Mouse (Mus musculus) gonadal fat pad, adult 2 months (tissue): ENCODE results near the gene Rab11fip4. TPM values are rescaled to one million over a fixed set of nuclear protein-coding genes. Genes with fewer than 3 reads are reported as not detected.

Experiments
- DNase-seq: peaks from one replicate; pipeline ENCODE4 v3.0.0-alpha.2; 2012; ENCODE audit warnings: low read depth
- polyA plus RNA-seq: library from polyadenylated mRNA; depleted of rRNA; stranded (reverse); fragments of >200 nt; gene quantifications from 2 replicates; pipeline ENCODE4 v1.2.3, GENCODE M21; 2012

Gene Rab11fip4
- polyA plus RNA-seq, 1 experiment, result 69.4 TPM

DNA sequence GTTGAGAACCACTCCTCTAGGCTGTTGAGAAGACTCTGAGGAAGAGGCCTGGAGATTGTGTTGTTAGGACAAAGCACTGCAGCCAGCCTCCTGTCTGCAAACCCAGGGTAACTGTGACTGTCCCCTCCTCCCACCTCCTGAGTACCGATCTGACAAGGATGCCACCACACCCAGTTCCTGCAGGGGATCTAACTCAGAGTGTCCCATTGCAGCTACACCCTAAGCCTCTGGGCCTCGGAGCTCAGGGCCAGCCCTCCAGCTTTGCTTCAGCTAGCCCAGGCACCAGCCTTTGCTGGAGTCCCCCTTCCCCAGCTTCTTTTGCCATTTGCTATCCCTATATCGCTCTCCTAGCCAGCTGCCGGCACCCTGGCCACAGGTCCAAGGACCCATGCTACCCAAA is 22.7 kb downstream of the Rab11fip4 start:
- DNase-seq, result no peak

DNA sequence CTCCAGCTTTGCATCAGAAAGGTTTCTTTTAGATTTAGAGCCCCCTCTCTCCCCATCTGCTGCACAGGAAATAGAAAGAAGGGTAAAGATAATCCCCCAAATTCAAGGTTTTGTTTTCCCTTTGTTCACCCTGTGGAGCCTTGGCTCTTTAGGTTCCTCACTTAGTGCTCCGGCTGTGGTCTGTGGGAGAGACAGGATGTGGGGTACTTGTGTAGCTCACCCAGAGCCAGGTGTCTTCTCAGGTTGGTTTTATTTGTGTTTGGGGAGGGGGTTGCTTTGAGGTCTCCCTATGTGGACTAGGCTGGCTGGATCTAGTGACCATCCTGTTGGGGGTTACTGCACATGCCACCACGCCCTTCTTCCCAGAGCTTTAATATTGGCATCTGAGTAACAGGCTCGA is 23.9 kb downstream of the Rab11fip4 start:
- no peak for DNase-seq

DNA sequence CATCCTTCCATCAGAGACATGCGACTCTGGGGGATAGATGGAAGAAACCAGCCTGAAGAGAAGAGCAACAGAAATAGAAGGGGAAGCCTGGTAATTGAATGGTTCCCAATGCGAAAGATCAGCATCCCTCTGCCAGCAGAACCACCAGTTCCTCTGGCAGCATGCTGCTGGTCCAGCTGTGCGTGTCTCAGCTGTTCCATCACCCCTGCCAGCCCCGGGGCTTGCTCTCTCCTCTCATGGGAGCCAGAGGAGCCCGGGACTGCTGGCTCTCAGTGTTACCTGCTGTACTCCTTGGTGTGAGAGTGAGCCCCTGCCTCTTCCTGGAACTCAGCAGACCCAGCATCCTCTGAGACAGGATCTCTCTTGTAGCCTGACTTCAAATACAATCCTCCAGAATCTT is 24.9 kb downstream of the Rab11fip4 start:
- no peak for DNase-seq

DNA sequence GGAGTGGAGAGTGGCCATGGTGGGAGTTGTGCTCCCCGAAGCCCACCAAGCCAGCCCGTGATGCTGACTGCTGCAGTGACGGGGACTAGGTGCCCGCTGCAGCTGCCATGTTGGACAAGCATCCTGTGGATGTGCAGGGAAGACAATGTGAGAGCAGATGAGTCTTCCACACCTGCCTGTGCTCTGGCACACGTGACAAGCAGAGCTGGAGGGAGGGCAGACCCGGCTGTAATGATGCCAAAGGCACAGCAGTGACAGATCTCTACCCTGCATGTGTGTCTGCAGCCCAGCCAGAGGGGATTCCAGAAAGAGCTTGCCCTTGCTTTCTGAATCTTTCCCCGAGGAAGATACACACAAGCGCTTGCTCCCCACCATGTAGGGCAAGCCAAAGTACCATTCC is 27.0 kb downstream of the Rab11fip4 start:
- no peak for DNase-seq

DNA sequence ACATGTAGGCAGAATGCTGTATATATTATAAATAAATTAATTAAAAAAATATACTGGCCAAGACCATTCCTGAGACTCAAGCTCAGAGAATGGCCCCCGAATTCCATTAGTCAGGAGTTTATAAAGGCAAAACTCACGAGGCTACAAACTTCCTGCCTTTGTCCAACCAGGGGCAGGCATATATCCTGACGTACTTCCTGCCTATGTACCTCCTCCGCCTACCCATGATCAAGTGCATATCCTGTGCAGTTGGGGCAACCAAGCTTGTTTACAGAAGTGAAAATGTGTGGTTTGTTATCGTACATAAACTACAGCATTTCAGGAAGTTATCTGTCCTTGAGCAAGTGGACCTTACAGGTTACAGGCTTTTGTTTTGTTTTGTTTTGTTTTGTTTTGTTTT is 32.0 kb downstream of the Rab11fip4 start:
- no peak for DNase-seq

DNA sequence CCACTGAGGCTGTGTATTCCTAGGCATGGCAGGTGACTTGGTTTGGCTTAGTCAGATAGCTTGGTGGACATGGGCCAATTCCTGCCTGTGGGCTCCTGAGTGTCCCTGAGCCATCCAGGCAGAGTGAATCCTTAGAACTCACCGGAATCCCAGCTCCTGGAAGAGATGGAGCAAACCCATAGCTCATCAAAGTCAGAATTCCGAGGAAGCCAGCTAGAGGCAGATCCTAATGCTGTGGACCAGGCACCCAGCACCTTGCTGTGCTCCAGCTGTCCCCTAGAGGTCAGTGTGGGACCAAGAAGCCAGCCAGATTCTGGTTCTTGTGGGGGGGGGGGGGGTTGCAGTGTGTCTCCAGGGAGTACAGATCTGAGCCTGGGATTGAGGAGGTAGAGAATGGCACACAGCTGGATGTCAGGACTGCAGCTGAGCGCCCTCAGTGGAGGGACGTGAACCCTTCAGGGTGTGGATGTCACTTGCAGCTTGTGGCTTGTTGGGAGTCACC is 33.8 kb downstream of the Rab11fip4 start:
- DNase-seq, result no peak

DNA sequence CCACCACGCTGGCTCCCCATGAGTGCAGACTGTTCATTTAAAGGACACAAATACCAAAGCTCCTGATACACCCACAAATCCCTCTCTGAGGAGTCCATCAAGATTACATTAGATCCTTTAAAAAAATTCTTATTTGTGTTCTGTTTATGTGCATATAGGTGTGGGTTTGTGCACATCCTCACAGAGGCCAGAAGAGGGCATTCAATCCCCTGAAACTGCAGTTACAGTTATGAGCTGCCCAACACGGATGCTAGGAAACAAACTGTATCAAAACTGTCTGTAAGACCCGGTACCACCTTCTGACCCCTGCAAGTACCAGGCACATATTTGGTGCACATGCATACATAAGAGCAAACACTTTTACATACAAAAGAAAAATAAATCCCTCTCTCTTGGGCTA is 37.7 kb downstream of the Rab11fip4 start:
- no peak for DNase-seq

DNA sequence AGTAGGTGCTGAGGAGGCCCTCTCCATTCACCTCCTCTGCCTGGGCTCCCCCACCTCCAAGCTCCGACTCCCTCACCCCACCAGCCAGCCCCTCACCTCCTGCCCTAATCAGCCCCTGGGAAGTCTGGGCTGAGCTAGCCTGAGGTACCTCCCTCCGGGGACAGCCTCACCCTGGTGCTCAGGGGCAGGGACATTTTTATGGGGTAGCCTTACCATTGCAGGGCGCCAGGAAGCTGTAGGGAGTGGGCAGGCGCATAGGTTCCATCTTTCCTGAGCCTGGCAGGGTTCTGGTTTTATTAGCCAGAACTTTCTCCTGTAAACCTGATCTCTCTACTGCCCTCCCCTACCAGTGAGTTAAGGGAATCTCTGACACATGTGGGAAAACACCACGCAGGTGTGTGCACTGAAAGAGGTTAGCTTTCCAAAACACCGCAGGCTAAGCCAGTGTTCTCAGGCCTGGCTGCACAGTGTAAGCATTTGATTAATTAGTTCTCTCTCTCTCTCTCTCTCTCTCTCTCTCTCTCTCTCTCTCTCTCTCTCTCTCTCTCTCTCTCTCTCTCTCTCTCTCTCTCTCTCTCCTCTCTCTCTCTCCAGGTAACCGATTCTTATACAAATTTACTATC is 38.9 kb downstream of the Rab11fip4 start:
- DNase-seq, result no peak

DNA sequence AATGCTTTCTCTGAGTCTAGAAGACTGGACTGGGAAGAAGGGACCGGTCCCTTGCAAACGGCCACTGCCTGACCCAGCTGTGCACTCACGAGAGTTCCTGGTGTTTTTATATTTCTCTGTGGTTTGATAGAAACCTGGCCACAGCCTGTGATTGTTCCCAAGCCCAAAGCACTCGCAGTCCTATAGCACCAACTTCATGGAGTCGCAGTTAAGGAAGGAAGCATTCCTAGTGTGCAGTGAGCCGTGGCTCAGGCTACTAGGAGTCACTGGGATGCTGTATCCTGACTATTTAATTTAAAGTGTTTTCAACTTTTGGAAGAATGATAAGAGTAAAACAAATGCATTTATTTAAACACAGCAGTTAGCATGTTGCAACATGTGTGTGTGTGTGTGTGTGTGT is 39.5 kb downstream of the Rab11fip4 start:
- no peak for DNase-seq

DNA sequence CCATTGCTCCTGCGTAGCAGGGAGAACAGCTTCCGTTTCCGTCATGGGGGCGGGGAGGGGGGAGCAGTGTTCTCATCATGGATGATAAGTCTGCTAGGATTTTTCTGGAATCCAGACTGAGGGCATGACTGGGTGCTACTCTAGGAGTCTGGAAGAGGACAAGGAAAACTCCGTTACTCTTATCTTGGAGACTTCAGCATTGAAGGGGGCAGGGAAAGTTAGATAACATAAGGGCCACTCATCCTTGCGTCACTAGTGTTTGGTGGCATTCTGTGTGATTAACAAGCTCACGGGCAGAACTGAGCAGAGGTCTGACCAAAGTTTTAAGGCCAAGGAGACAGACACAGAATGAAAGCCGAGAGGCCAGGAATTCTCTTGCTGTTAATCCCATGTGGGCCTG is 42.4 kb downstream of the Rab11fip4 start:
- no peak for DNase-seq

DNA sequence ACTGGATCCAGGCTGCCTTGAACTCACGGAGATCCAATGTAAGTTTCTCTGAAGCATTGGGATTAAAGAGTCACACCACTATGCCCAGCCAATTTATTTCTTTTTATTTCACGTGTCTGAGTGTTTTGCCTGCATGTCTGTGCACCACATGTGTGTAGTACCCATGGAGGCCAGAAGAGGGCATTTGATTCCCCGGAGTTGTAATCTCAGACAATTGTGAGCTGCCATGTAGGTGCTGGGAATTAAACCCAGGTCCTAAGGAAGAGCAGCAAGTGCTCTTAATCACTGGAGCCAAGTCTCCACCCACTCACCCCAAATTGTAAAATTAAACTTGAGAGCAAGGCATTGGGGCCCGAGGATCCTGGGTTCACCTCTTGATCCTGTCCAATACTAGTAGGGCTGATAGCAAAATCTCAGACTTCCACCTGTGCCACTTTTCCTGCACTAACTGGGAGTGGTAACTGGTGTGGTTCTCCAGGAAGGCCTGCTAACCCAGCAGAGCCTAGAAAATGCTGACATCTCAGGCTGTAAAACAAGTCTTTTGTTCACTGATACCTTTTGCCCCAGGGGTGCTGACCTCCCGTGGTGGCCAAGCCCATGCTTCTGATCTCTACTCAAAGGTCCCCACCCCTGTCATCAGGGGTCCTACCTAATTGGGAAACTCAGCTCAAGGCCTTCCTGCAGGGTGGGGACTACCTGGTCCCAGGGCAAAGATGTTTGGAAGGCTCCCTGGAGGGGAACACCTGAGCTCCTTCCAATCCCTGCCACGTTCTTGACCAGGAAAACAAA is 44.8 kb downstream of the Rab11fip4 start:
- DNase-seq, result no peak

DNA sequence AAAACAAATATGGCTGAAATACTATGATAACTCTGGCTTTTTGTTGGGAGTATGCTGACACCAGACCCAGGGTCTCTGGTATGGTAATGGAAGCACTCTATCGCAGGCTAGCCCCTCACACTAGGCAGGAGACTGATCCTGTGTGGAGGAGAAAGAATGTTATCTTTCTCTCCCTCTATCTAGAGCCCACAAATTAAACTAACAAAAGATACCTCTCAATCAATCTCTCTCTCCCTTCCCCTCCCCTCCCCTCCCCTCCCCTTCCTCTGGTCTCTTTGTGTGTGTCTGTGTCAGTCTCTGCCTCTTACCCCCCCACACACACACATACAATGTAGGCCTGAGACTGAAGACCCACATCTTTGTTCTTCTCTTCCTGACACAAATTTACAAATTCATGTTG is 45.5 kb downstream of the Rab11fip4 start:
- no peak for DNase-seq

DNA sequence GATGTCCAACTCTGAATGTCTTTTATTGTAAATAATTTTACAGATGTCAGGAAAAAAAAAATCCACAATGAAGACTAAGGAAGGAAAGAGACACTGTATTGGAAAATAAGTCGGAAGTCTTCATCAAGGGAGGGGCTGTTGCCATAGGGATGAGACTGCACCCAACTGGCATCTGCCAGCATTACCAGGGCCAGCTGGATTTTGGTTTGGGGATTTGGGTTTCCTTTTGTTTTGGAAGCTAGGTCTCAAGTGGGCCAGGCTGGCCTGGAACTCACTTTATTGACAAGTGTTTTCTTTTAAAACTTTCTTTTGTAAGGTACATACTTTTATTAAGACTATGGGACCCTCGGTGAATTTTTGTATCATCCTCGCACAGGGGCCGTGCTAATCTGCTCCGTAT is 47.7 kb downstream of the Rab11fip4 start:
- DNase-seq, result no peak

DNA sequence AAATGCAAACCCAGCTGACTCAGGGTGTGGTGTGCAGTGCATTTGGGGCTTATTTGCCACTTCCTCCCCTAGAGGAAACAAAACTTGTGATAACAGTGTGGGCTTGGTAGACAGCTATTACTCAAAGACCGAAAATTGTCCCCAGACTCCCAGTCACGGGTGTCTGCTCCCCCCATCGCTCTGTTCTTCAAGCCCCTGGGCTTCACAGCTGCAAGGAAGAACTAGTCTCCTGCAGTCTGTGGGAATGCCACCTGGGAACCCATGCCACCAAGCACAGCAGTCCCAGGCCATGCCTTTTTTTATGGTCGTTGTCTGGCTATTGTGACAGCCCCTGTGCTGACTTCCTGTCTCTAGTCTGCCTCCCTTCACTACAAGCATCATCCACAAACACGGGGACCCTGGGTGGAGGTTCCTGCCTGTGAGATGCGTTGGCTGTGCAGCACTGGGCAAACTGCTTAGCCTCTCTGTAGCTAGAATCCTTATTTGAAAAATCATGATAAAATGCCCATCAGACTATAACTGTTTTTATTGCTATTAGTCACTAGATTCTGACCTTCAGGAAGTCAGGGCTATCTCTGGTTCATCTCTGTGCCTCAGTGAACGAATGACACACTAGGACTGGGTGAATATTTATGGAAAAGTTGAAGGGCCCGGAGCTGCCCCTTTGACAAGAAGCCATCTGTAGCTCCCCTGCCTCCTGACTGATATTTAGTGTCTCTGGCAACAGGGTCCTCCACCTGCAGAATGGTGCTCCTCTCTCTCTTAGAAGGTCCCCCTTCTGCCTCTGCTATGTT is 50.1 kb downstream of the Rab11fip4 start:
- no peak for DNase-seq

DNA sequence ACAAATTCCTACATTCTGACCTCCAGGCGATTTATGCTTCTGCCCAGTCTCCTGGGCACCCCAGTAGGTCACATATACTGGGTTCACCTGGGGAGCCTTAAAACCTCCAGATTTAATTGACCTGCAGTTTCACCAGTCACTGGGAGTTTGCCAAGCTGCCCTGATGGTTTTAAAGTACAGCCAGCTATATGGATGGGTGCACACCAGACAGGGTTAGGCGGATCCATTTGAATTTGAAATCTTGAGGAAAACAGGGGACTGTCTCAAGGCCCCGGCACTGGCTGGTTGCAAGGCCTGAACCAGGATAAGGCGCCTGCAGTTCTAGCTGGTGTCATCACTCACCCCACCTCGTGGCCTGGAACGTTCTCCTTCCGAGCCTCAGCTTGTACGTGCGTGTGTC is 52.7 kb downstream of the Rab11fip4 start:
- no peak for DNase-seq

DNA sequence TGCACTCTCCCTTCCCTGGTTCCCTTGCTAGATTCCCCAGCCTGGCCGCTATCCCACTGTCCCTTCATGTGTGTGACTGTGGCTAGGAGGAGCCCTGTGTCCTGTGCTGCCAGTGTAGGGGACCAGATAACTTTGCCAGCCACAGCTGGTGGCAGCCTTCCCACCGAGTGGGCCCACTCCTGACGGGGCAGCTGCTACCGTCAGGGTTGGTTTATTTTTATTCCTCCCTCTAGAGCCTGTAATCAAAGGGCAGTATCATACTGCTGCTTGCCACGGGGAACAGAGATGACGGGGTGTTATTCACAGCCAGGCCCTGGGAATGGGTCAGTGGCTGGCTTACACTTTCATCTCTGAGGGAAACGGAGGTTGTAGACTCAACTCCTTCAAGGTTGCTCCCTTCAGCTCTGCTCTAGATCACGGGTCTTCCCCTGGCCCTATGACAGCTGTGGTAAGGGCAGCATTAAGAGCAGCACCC is 53.7 kb downstream of the Rab11fip4 start:
- no peak for DNase-seq

DNA sequence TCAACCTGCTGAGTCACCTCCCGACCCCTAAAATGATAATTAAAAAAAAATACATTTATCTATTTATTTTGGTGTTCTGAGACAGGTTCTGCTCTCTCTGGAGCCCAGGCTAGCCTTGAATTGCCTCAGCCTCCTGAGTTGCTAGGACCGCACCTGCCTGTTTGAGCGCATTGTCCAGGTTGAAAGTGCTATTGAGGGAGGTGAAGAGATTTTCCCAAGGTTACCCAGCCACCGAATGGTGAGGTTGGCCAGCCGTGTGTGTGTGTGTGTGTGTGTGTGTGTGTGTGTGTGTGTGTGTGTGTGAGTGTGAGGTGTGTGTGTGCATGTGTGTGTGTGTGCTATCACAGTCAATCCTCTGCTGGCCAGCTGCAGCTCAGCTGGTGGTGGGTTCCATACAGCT is 55.0 kb downstream of the Rab11fip4 start:
- no peak for DNase-seq

DNA sequence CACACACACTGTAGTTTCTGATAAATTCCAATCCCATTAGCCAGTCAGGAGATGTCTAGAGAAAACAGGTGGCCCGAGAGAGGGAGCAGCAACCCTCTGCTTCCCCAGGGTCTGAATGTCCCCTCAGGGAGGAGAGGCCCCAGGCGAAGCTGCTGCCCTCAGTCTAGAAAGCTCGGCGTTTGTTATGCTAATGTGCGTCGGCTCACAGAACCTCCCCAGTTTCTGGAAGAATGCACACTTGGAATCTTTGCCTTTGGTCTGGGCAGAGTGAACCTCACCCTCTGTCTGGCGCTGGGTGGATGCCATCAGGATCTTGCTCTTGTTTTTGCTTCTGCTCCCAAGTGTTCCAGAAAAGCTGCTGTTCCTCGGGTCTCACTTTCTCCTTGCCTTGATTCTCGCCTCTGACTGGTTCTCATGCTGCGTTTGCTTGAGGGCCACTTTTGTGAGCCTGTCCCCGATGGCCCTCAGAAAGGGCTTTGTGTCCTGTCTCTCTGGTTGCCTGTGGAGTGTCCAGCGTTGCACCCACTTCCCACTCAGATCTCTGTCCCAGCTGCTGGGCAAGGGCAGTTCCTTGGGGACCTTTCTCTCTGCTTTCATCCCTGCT is 55.6 kb downstream of the Rab11fip4 start:
- DNase-seq, result no peak

DNA sequence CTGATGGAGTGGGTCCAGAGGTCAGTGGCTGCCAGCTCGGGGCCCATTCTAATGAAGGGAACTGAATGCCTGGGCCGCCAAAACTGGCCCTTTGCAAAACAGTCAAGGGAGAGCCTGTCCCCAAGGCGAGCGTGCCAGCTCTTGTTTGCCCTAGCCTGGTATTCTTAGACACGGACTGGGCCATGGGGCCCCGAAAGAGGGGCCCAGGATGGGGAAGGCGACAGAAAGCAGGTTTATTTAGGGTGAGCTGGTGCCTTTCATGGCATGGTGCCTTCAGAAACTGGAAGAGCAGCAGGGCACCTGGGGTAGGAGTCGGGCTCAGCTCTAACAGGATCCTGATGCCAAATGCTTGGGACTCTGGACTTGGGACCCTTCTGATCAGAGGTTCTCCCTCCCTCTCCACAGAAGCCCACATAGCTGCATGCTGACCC is 56.1 kb downstream of the Rab11fip4 start:
- no peak for DNase-seq

DNA sequence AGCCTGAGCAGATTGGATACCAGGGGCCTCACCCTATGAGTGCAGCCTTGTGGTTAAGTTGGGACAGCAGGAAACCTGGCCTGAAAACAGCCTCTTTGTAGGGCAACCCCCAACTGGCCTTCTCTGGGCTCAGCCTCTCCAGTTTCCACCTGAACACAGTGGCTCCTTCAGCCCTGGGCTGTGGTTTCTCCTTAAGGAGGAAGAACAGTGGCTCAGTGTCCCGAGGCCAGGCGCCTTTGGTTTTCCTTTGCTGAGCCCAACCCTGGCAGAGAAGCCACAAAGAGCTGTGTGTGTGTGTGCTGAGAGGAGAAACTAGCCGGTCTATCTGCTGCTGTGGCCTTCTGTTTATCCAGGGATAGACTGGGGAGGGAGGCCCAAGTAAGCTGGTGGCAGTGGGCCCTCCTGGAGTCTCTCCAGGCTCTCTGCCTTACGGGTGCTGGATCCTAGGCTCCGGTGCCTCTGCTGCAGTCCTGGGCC is 59.4 kb downstream of the Rab11fip4 start:
- DNase-seq, result no peak

DNA sequence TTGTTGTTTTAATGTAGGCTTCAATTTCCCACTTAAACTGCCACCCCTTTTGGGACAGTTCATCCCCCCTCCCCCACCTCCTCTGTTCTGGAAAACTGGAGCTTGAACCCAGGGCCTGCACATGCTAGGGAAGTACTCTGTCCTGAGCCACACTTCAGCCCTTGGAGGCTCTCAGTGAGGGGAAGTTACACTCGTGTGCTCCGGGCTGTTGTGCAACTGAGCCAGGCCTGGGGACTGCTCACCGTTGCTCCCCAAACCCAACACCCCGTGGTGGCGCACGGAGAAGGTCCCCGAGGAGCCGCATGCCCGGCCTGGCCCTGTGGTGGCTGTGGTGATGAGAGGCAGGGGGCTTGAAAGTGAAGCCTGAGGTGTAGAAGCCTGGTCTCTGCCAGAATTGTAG is 61.2 kb downstream of the Rab11fip4 start:
- no peak for DNase-seq
